Mouse (Mus musculus): ENCODE measurements around the gene Tfdp2.
"Not testable (repeated sequence)": the region's sequence is repeated elsewhere in the genome, so short reads cannot be mapped to it uniquely, and the experiment has no call there.

The Tfdp2 gene

DNA sequence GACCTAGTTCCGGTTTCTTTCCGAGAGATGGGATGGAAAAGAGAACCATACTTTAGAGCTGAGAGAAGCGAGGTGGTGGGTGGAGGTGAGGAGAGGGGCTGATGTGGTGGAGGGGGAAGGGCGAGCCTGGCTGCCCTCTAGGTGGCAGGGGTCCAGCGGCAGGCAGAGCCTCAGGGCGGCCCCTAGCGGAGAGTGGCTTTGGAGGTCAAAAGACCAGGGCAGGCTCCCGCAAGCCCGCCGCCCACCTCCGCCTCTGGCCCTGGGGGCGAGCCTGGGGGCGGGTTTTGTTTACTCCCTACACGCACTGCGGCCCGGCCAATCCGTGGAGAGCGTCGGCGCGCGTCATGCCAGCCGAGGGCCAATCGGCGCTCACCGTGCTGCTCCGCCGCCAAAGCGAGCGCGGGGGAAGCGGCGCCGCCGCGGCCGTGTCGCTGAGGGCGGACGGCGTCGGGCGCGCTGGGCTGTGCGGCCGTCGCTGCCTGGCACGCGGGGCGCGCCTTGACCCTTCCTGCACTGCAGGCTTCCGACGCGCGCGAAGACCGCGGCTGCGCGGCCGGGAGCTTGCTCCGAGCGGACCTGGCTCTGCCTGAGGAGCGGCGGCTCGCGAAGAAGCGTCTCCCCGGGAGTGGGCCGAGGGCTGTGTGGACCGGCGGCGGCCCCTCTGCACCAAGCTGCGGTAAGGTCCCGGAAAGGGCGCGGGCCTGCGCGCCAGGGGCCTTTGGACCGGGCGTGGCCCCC lies at the start of gene Tfdp2:
Tfdp2 (plus strand) TSS at position 391 of the 738 bp plus-strand sequence.
- peak; percentile 91 for DNase-seq

DNA sequence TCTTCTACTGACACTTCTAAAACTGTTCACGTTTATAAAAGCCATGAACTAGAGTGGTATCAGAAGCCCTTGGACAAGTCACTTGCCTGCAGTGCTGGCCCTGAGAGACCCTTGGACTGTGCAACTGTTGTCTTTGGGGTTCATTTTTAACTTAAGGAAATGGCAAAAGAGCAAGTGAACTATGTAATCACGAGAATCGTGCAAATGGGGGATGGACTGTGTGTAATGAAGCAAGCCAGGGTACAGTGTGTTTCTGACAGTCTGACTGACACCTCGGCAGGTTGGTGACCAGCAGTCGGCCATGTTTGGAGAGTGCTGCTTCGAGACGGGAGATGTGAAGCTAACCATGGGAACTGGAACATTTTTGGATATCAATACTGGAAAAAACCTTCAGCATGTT lies 43.3 kb upstream of the Tfdp2 start:
- no peak for DNase-seq

DNA sequence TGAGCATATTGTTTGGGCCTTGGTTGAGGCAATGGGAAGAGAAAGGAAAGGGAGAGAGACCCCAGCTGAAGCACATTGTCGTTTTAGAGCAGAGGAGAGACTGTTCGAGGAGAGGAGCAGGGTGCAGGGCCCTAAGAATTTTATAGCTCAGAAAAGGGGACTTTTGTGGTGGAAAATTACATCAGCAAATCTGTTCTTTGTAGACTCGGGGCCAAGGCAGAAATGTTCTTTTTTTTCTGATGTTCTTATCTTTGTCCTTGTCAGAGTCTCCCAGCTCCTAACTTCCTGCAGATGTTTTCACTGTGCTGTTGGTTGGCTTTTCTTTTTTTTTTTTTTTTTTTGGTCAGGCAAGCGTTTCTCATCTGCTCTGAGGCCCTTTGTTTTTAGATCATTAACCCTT lies 37.6 kb upstream of the Tfdp2 start:
- no peak for DNase-seq

DNA sequence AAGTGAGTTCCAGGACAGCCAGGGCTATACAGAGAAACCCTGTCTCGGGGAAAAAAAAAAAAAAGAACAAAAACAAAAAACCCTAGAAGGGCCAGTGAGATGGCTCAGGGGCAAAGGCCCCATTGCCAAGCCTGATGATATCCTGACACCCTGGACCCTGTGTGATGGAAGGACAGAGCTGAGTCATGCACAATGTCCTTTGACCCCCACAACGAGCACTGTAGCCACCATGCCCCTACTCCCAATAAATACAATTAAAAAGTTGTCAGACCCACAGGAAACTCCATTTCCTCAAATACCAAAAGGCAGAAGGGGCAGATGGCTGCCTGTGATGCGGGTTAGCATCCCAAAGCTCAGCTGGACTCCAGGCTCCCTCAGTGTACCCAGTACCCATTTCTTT lies 37.0 kb upstream of the Tfdp2 start:
- no peak for DNase-seq

DNA sequence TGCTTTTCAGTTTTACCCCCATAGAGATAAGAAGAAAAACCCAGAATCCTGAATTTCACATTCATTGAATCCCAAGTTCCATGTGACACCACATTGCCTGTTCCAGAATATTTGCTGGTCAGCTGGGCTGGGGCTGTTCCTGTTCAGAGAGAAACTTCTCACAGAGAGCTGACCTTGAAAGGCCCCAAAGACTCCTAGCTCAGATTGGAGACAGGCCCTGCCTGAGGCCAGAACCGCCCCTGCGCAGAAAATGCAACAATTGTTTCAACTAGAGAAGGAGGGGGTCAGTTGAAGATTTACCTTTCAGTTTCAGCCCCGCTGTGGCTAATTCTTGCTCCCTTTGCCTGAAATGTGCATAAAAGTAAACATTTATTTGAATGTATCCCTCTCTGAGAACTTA lies 35.3 kb upstream of the Tfdp2 start:
- DNase-seq, result no peak

DNA sequence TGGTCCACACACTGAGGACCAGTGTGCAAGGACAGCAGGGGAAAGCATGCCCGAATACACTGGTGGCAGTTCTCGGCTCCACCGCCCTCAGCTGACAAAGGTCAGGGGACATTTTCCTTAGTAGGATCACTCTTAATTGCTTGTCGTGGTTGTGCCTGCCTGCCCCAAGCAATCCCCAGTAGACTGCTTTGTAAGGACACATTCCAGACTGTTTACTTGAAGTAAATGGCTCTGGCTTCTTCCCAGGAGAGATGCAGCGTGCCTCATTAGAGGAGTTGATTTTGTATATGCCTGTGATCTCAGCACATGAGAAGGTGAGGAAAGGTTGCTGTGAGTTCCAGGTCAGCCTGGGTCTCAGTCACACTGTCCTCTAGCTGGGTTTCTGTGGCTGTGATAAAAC lies 33.7 kb upstream of the Tfdp2 start:
- DNase-seq, result no peak

DNA sequence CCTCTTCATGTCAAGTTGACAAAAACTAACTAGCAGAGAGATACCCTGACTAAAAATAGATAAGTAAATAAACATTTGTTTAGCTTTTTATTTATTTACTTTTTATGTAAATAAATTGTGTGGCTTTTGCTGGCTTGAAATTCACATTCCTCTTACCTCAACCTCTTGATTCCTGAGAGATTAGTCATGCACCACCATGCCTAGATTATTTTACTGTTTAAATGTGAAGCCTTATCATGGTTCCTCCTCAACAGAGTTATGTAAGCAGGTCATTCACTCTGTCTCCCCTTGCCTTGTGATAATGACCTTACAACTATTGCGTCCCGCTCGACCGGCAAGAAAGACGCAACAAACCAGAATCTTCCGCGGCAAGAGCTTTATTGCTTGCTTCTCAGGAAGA lies 32.6 kb upstream of the Tfdp2 start:
- no peak for DNase-seq

DNA sequence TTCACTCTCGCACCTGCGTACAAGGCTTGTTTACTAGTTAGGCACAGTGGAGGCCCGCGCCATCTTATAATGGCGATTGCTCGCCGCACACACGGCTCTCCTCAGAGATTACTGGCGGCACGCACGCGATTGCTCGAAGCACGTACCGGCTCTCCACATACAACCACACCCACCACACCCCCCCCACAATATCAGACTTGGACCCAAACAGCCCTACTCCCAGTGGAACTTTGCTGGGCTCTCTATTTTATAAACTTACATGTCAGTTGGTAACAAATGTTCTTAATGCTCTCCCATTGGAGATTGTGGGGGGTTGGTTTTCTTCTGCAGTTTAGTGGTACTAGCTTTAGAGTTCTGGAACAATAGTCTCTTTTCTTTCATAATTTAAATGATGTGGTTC lies 32.1 kb upstream of the Tfdp2 start:
- DNase-seq, result not testable (repeated sequence)

DNA sequence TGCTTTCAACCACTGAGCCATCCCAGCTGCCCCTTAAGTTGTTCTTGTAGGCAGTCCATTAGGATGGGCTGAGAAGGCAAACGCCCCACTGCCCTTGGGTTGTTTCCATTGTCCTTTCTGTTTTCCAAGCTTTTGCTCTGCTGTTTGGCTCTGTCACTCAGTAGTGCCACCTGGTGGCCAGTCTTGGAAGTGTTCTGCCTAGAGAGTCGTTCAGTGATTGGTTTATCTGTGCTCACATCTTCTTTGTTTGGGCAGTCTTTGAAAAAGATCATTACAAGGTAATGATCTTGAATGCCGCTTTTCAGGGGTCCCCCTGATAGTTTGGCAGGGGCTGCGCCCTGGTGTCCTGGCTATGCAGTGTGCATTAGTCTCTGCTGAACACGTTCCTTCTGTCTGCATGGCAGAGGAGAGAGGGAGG lies 28.9 kb upstream of the Tfdp2 start:
- DNase-seq, result peak; percentile 11

DNA sequence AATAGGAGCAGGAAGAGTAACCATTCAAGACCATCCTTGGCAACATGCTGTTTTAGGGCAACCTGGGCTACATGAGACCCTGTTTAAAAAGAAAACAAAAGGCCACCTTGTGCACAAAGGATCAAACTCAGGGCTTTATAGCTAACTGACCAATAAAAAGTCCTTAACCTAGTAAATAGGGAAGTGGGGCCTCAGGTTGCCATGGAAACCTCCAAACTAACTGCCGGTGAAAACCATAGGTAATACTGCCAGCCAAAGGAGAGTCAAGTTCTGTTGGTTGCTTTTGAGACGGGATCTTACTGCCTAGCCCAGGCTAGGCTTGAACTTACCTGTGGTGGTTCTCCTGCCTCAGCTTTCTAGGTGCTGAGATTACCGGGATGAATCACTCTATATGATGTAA lies 25.5 kb upstream of the Tfdp2 start:
- DNase-seq, result no peak

DNA sequence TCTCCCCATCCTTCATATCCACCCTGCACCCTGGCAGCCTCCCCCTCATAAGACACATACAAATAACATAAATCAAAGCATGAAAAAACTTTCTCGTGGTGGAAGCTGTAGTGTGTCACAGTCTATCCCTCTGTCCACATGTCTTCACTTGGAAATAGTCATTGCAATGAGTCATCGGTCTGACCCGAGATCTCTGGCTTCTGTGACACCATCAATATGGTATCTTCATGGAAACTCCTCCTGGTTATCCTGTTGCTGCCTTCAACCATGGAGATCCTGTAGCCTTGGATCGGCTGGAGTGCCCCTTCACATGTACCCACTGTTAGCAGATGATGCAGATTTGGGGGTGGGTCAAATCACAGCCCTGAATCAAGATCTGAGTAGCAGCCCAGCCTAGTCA lies 11.2 kb upstream of the Tfdp2 start:
- no peak for DNase-seq

DNA sequence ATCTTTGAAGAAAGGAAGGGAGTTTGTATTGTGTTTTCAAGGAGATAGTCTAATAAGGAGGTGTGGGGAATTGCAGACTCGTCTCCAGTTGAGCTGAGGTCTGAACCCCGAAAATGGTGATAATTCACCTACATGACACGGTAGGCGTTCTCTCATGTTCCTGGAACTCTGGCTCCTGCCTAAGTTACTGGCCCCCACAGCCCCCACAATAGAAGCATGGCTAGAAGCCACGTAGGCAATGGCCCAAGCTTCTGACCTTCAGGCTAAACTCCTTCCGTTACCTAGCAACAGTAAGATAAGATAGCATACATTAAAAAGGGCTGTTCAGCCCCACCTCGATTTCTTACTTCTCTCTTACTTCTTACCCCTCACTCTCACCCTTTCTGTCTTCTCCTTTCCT lies 9.4 kb upstream of the Tfdp2 start:
- no peak for DNase-seq

DNA sequence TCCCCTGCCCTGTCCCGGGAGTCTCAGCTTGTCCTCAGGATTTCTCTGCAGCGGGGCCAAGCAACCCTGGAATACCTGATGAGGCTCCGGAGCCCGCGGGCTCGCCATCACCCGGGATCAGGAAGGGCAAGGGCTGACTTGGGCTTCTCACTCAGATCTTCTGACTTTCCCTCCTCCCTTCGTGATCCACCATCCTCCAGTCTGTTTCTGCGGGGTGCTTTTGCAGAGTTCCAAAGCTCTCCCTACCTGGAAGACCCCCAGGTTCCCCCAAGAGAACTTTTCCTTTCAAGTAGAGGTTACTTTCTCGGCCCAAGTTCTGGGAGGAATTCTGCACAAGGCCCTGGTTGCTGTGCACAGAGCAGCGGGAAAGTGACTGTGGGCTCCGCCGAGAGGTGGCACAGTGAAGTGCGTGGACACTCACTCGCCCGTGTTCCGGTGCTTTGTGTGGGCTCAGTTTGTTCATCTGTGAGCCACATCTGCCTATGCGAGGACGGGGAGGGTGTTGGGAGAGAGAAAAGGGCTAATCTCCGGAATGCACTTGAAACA lies 634 bp downstream of the Tfdp2 start:
- DNase-seq, result peak; percentile 64

DNA sequence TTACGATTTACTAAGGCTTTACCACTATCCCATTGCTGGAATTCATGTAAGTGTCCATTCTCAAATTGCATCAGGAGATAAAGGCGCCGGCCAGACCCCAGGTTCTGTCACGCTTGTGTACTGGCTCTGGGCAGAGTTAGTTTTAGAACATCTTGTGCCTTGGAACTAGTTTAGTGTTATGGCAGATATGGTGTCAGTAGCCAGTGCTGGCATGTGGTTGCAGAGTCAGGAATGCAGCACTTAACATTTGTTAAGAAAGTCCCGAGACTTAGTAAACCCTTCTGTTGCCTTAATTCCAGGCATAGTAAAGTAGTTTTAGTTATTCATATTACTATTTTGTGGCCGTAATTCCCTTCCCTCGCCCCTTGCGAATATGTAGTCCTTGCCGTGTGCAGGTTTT lies 1.7 kb downstream of the Tfdp2 start:
- DNase-seq, result no peak

DNA sequence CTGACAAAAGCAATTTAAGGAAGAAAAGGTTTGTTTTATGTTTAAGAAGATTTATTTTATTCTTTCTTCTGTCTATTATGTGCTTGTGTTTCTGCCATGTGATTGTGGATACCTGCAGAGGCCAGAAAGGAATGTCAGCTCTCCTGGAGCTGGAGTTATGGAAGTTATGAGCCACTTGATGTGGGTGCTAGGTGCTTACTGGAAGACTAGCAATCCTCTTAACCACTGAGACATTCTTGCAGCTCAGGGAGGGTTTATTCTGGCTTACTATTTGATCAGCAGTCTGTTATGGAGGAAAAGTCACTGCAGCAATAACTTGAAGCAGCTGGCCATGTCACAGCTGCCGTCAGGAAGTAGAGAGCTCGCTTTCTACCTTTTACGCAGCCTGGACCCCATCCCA lies 7.6 kb downstream of the Tfdp2 start:
- DNase-seq, result no peak

DNA sequence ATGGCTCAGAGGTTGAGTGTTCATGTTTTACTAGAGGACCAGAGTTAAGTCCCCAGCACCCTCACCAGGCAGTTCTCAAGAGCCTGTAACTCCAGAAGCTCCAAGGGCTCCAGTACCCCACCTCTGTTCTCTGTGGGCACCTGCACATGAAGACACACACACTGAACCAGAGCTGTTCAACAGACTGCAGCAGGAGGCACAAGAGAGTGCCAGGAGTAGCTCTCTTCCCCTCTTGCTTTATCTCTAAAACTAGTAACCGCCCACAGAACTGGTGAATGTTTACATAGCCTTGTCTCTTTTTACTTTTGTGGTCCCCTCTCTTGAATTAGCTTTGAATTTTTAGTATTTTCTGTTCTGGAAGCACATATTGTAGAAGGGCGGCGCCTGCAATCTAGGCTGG lies 11.4 kb downstream of the Tfdp2 start:
- DNase-seq, result no peak

DNA sequence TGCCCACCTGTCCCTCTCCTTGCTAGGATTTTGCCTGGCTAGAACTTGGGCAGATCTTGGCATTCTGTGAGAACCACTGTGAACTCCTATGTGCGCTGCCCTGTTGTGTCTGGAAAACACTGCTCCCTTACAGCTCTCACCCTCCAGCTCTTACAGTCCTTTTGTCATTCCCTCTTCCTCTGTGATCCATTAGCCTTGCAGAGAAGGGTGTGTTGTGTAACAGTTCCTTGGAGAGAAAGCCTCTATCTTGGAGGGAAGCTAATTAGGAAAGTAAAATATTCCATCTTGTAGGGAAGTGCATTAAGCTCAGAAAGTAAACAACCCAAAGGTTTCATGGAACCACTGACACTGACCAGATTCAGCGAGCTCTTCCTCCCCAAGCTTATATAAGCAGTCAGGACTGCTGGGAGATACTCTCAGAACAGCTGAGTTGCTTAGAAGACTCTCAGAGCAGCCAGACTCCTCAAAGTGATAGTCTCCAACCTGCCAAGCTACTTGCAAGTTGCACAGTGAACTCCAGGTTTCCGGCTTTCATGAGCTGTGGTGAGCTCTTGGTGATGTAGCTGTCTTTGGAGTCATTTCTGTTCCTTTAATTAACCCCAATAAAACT lies 17.1 kb downstream of the Tfdp2 start:
- DNase-seq, result no peak

DNA sequence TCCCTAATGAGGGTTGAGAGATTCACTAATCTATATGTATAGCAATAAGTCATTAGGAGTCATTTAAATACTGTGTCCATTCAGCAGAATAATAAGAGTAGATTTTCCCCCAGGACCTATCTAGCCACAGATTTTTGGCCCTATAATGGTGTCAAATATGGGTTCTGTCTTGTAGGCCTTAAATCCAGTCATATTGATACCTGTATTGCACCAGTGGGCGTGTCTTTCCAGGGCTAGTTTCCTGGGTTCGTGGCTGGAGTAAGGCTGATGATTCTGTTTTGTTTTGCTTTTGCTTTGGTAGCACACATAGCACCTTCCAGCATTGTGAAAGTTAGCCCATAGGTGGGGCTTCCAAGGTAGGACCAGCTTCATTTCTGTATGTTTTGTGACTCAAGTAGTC lies 18.1 kb downstream of the Tfdp2 start:
- no peak for DNase-seq

DNA sequence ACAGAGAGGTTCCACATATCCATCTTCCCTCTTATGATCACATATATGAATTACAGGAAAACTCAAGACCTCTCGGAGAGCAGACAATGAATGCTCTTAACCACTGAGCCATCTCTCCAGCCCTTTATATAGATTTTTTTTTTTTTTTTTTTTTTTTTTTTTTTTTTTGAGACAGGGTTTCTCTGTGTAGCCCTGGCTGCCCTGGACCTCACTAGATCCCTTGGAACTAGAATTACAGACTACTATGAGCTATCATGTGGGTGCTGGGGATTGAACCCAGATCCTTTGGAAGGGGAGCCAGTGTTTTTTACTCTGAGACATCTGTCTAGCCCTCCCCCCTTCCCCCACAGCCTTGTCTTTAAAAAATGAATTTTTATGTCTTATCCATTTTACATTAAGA lies 21.2 kb downstream of the Tfdp2 start:
- no peak for DNase-seq

DNA sequence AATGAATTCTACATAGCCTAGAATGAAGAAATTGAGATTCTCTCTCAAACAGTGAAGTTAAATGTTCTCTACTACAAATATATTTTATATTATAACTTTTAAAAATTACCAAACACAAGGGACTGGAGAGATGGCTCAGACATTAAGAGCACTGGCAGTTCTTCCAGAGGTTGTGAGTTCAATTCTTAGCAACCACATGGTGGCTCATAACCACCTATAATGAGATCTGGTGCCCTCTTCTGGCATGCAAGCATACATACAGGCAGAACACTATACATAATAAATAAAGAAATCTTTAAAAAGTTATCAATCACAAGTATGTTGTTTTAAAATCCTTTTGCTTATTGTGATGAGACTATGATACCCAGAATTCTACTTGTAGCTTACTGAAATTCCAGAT lies 21.7 kb downstream of the Tfdp2 start:
- DNase-seq, result no peak

DNA sequence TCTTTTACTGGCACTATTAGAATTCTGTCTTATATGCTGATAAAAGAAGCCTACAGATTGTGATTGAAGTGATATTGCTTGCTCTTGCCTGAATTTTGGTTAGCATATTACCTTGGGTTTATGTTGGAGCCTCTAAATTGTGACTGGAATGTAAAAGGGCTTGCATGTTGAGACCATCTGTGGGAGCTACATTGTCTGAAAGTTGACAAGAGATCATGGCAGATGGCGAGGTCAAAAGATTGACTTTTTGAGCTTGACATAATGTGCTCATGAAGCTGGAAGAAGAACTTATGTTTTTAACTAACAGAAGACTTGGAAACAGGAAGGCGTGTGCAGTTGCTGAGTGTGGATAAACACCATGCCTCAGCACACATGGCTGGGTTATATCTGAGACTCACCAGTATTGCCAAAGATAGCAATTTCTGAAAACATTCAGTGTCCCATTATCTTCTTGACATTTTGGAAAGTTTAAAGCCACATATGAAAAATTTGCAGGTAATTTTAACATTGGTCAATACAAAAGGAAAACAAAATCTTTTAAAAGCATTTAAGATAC lies 23.1 kb downstream of the Tfdp2 start:
- DNase-seq, result no peak

DNA sequence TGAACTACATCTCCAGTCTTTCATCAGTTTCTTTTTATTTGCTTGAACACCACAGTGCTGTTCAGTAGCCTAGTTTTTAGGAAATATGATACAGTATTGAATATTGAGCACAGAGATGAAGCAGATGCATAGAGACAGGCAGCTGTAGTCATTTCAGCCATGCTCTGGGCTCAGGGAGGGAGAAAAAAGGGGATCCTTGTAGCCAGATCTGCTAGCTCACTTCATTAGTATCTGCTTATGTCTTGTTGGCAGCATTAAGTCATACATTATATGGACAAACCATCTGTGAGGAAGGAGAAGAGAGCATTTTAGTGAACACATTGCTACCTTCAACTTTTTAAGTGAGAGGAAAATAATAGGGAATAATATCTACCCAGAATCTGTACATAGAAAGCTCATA lies 24.3 kb downstream of the Tfdp2 start:
- no peak for DNase-seq

DNA sequence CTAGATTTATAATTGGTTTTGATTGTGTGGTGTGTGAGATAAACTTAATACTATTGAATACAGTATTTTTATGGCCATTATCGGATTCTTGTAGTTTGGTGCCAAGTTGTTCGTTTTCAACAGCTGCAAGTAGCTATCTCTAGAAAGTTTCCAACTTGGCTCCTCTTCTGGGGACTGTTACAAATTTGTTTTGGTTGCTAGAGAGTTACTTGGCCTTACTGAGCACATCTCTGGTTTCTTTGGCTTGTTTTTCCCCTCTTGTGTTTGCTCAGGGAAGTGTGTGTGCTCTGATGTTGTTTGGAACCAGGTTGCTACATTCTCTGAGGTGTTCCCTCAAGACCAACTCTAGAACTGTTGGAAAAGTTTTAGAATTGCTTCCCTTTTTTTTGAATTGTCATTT lies 27.2 kb downstream of the Tfdp2 start:
- DNase-seq, result no peak

DNA sequence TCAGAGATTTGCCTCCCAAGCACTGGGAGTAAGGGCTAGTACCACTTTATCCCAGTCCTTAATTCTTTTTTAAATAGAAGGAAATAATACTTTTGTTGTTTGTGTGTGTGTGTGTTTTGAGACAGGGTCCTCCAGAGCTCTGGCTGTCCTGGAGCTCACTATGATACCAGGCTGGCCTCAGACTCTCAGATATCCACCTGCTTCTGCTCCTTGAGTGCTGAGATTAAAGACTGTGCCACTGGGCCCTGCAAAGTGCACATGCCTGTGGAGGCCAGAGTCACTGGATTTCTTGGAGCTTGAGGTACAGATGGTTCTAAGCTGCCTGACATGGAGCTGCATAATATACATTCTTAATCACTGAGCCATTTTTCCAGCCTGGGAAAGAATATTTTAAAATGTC lies 32.2 kb downstream of the Tfdp2 start:
- no peak for DNase-seq

DNA sequence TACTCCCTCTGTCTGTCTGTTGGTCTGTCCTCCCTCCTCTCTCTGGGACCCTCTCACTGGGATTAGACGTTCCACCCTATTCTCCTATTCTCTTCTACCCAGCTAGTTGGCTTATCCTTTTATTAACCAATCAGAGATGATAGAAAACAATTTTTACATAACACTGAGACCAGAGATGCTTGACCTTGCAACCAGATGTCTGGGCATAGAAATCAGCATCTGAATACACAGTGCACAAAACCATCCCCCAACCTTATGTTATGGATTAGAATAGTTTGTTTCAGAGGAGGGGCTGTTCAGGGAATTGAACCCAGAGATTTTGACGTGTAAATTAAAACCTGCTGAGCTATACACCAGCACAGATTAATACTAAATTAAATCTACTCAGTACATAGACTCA lies 34.2 kb downstream of the Tfdp2 start:
- no peak for DNase-seq

All from right cerebral cortex, postnatal 25 days (tissue).